Mouse (Mus musculus) cerebellum, adult 11 months (tissue): ENCODE results near the gene Olfr961.

Experiments
- DNase-seq: peaks from one replicate; pipeline ENCODE4 v3.0.0; 2022

The Olfr961 gene

GRCm38 (mm10) chr9:39644785-39645184, at the start of gene Olfr961:
Gene Olfr961, plus strand, starts transcription at chr9:39645085.
- no peak for DNase-seq

GRCm38 (mm10) chr9:39602536-39603332, 42.2 kb upstream of the Olfr961 start:
- DNase-seq = no peak

GRCm38 (mm10) chr9:39603333-39603845, 41.5 kb upstream of the Olfr961 start:
- DNase-seq = no peak

- DNase-seq = no peak
These were observed 40.9 kb upstream of the Olfr961 start, which contains the start of gene AW551984 for GRCm38 (mm10) chr9:39603999-39604453. Gene AW551984, minus strand, starts transcription at chr9:39604403.

- no peak for DNase-seq
These were observed 36.4 kb upstream of the Olfr961 start for GRCm38 (mm10) chr9:39608497-39608896.

GRCm38 (mm10) chr9:39610355-39610754, 34.5 kb upstream of the Olfr961 start, which contains the start of gene Olfr148:
Gene Olfr148, plus strand, starts transcription at chr9:39610655.
- no peak for DNase-seq

- no peak for DNase-seq
These were observed 32.9 kb upstream of the Olfr961 start for GRCm38 (mm10) chr9:39611953-39612352.

GRCm38 (mm10) chr9:39621073-39621472, 23.8 kb upstream of the Olfr961 start, which contains the start of gene Olfr960:
Gene Olfr960, plus strand, starts transcription at chr9:39621373.
- no peak for DNase-seq

GRCm38 (mm10) chr9:39623783-39624182, 21.1 kb upstream of the Olfr961 start:
- DNase-seq = no peak

- no peak for DNase-seq
These were observed 20.2 kb upstream of the Olfr961 start for GRCm38 (mm10) chr9:39624711-39625110.

GRCm38 (mm10) chr9:39629069-39629468, 15.8 kb upstream of the Olfr961 start:
- no peak for DNase-seq

GRCm38 (mm10) chr9:39633913-39634594, 10.8 kb upstream of the Olfr961 start:
- DNase-seq = no peak

GRCm38 (mm10) chr9:39647382-39647781, 2.5 kb downstream of the Olfr961 start:
- no peak for DNase-seq

GRCm38 (mm10) chr9:39654756-39655396, 10.0 kb downstream of the Olfr961 start:
- no peak for DNase-seq

- DNase-seq = no peak
These were observed 22.0 kb downstream of the Olfr961 start, which contains the start of gene Olfr963 for GRCm38 (mm10) chr9:39666905-39667304. Gene Olfr963, plus strand, starts transcription at chr9:39667205.

GRCm38 (mm10) chr9:39669723-39670122, 24.8 kb downstream of the Olfr961 start:
- DNase-seq = no peak

GRCm38 (mm10) chr9:39674820-39675219, 29.9 kb downstream of the Olfr961 start:
- DNase-seq = no peak

GRCm38 (mm10) chr9:39678557-39678956, 33.7 kb downstream of the Olfr961 start:
- DNase-seq = no peak

GRCm38 (mm10) chr9:39679280-39679679, 34.4 kb downstream of the Olfr961 start:
- no peak for DNase-seq
